Mouse (Mus musculus): ENCODE results near the gene Clstn1.

GRCm38 (mm10) chr4:149590200-149590599 is 3.9 kb downstream of the Clstn1 start:
- TF ChIP-seq CTCF (IDR thresholded peaks at IDR 0.05; ENCODE audit: insufficient read depth, low read length) (no peak), POLR2A (IDR thresholded peaks at IDR 0.05; ENCODE audit: borderline replicate concordance, extremely low read depth, low read depth, low read length) (no peak)

Measured in lung, adult 2 months (tissue).